Mouse (Mus musculus) kidney, postnatal 14 days (tissue): ENCODE measurements around the gene Olfr1032.
"Not testable (repeated sequence)": the region's sequence is repeated elsewhere in the genome, so short reads cannot be mapped to it uniquely, and the experiment has no call there.

Experiments
- DNase-seq: peaks from one replicate; pipeline ENCODE4 v3.0.0; 2022; ENCODE audit warnings: mixed read lengths

The Olfr1032 gene

GRCm38 (mm10) chr2:86005240-86005639 is at the start of gene Olfr1032:
TSS of gene Olfr1032 (plus strand) at chr2:86005540.
- no peak for DNase-seq

DNA sequence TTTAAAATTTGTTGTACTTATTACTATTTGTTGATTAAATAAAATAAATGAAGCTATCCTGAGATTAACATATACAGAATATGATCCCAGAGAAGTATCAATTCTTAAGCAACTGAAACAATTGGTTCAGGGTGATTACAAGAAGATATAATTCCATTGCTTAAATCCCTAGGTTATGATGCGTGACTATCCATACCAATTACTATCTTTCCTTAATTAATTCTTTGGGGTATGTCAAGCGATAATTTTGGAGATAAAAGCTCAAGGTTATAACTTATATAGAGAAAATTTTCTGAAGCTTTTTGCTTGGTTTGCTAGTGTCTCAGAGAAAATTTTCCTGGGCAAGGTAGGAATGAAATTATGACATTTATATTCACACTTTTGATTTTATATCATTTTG is 31.7 kb upstream of the Olfr1032 start, which contains the start of gene Olfr1029:
Gene Olfr1029 (plus strand): TSS at position 301 of the 400 bp plus-strand sequence.
- DNase-seq, result no peak

GRCm38 (mm10) chr2:85978976-85979375 is 26.4 kb upstream of the Olfr1032 start, which contains the start of gene Olfr1030:
TSS of gene Olfr1030 (plus strand) at chr2:85979276.
- DNase-seq, result no peak

GRCm38 (mm10) chr2:85990004-85990403 is 15.3 kb upstream of the Olfr1032 start, which contains the start of gene Olfr1031:
TSS of gene Olfr1031 (plus strand) at chr2:85990304.
- no peak for DNase-seq

- DNase-seq, result peak; percentile 14
Observed at GRCm38 (mm10) chr2:86020406-86020805, 15.1 kb downstream of the Olfr1032 start, which contains the start of gene Olfr1033. TSS of gene Olfr1033 (plus strand) at chr2:86020633.

DNA sequence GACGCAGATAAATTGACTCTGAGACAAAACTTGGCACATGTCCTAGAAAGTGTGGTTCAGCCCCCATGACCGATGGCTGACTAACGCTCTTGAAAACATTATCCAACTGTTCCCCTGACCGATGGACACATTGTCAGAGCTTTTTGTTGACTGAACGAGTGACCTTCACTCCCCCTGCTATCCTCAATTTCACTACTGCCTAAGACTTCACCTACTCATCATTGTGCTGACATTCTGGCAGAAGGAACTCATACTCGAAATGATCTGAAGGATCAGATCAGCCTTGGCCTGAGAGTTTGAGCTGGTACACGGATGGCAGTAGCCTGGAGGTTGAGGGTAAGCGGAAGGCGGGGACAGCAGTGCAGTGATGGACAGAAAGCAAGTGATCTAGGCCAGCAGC is 16.2 kb downstream of the Olfr1032 start:
- DNase-seq, result not testable (repeated sequence)

- DNase-seq, result no peak
Observed at GRCm38 (mm10) chr2:86045561-86045960, 40.2 kb downstream of the Olfr1032 start, which contains the start of gene Olfr1034. TSS of gene Olfr1034 (plus strand) at chr2:86045861.

DNA sequence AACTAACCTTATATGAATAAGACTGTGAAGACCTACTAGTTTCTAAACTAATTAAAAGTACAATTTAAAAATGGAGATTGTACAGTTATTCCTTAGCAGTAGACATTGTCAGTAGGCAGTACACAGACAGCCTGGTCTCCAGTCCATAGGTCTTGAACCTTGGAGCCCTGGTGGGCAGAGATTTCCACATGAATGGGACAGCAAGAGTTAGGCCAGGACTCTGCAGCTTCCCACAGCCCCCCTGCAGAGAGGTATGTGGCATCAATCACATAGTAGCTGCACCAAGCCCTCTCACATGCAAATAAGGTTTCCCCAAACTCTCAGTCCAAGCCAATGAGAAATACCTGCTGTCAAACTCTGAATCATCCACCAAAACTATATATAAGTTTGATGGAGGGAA is 45.4 kb downstream of the Olfr1032 start:
- not testable (repeated sequence) for DNase-seq
